Mouse (Mus musculus): ENCODE measurements at regions not wholly inside any gene's neighbourhood (a gene's known extent, or its start where the extent isn't known, plus 50 kb on each side); places are given as distances from the start of the nearest gene placed in this dataset.

- intact Hi-C loops (cut with DNase I): no loop called here
- peak; percentile 17 for DNase-seq
Measured at GRCm38 (mm10) chr11:25356671-25357586, 853.6 kb downstream of the 5730522E02Rik start.

GRCm38 (mm10) chr11:25335667-25336066 lies 874.9 kb downstream of the 5730522E02Rik start:
- no peak for DNase-seq
- intact Hi-C loops (cut with DNase I): no loop called here

DNA sequence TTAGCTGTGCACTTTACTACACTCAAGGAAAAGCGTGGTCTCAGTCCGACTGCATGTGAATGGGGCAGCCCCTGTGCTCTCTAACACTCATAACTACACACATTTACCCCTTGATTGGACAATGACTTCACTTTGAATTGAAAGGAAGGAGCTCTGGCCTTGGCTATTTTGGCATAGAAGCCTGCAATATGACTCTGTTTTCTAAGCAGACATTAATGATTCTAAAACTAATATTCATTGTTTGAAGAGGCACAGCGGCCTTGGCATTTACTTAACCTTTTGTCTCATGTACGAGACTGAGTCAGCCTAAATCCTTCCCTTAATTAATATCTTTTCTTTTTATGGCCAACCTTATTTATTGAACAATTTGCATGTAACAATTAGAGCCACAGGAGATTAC lies 879.9 kb downstream of the 5730522E02Rik start:
- no peak for DNase-seq
- intact Hi-C loops (cut with DNase I): no loop called here

- intact Hi-C loops (cut with DNase I): no loop called here
- DNase-seq: peak; percentile 42
Measured at GRCm38 (mm10) chr11:25322426-25322825, 888.1 kb downstream of the 5730522E02Rik start.

DNA sequence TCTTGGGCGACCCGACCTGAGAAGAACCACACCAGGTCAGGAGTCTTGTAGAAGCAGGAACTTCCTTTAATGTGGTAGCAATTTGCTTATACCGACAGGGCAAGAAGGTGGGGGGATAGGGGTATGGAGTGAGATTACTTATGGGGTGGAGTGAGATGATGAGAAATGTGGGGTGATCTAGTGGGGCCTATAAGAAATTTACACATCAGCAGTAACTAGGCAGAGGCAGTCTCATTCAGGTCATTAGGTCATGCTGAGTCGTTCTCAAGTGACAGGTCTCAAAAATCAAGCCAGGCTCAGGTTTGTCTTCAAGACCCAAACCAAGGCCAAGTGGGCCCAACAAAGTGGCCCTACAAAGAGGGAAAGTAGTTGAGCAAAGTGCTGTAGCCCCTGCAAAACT lies 889.1 kb downstream of the 5730522E02Rik start:
- DNase-seq: no peak
- intact Hi-C loops (cut with DNase I): no loop called here

- DNase-seq: no peak
- intact Hi-C loops (cut with DNase I): no loop called here
Measured at GRCm38 (mm10) chr11:25314645-25315044, 895.9 kb downstream of the 5730522E02Rik start.

GRCm38 (mm10) chr11:25313879-25314278 lies 896.7 kb downstream of the 5730522E02Rik start:
- intact Hi-C loops (cut with DNase I): no loop called here
- peak; percentile 24 for DNase-seq

DNA sequence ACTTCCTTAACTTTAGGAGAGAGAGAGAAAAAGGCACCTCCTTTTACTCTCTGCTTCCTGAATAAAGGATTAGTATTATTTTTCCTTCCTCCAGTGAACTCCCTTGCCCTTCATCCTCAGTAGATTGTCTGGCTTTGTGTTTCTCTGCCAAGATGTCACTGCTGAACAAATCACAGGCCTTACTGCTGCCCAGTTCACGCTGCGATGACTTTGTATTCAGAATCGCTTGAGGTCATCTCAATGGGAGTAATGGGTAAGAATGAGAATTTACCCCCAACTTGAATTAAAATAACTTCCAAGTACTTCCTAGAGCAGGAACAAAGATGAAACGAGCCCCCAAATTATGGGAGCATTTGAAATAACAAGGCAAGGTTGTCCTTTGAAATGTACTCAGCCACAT lies 897.3 kb downstream of the 5730522E02Rik start:
- intact Hi-C loops (cut with DNase I): no loop called here
- peak; percentile 39 for DNase-seq

DNA sequence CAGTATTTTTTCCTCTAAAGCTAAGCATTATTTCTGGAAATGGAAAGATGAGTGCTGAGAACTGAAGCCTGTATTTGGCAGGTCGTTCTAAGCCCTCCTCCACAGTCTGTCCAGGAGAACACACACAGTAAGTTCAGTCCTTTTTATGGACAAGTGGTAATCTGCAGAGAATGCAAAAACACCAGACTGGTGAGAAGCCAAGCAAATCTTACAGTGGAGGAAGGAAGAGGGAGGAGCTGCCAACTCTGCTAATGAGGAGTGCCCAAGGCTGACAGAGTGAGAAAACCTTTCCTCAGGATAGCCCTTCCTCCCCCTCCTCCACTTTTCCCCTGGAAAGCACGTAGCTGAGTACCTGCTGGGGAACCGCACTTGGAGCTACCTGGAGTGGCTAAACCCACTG lies 899.8 kb downstream of the 5730522E02Rik start:
- intact Hi-C loops (cut with DNase I): no loop called here
- DNase-seq: no peak

DNA sequence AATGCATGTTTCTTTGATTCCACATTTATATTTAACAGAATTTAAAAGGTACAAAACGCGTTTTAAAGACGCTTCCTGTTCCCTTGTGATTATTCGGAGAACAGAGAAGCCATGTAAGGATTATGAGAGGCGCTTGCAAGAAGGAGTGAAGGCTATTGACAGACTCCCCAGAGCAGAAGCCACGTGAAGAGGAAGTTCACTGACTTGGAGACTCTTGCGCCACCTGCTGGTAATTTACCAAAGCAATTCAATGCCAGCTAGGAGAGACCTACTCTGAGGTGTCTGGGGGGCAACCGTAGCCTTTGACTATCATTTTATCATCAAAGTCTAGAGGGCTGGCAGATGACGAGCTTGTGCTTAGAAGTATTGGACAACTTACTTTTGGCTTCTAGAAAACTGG lies 909.4 kb downstream of the 5730522E02Rik start:
- peak; percentile 75 for DNase-seq
- intact Hi-C loops (cut with DNase I): loop anchor here (10.0 kb wide), 1 partner anchor 1226 kb away; the partner anchor contains the start of genes A830031A19Rik and Bcl11a

GRCm38 (mm10) chr11:25288346-25288745 lies 922.2 kb downstream of the 5730522E02Rik start:
- intact Hi-C loops (cut with DNase I): no loop called here

GRCm38 (mm10) chr11:25287458-25288247 lies 922.9 kb downstream of the 5730522E02Rik start:
- intact Hi-C loops (cut with DNase I): no loop called here
- no peak for DNase-seq

More at GRCm38 (mm10) chr11:25288346-25288745, 922.2 kb downstream of the 5730522E02Rik start:
- DNase-seq: no peak

GRCm38 (mm10) chr11:25269936-25270540 lies 940.5 kb downstream of the 5730522E02Rik start:
- no peak for DNase-seq
- intact Hi-C loops (cut with DNase I): no loop called here

DNA sequence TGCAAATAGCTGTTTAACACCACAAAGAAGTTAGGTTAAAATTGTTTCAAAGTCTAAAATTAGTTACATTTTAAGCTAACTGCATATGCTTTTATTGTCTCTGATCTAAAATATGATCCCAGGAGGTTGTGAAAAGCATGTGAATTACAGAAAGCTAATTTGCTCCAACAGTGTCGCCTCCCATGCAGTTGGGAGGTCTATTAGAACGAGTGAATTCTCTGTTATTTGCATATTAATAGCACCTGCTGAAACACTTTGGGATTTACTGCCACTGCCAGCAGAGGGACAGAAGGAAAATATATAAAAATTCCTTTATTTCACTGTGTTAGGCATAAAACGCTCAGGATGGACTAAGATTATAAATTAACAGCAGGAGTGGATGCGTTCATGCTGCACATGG lies 947.7 kb downstream of the 5730522E02Rik start:
- DNase-seq: no peak
- intact Hi-C loops (cut with DNase I): no loop called here

- DNase-seq: no peak
- intact Hi-C loops (cut with DNase I): no loop called here
Measured at GRCm38 (mm10) chr11:25259691-25260090, 950.9 kb downstream of the 5730522E02Rik start.

- no peak for DNase-seq
- intact Hi-C loops (cut with DNase I): loop anchor here (5.0 kb wide), 1 partner anchor 1551 kb away; no protein-coding TSS in a partner anchor
Measured at GRCm38 (mm10) chr11:25233360-25233890, 977.1 kb downstream of the 5730522E02Rik start.
